Mouse (Mus musculus): ENCODE results near the gene Aunip. TPM values are rescaled to one million over a fixed set of nuclear protein-coding genes. Genes with fewer than 3 reads are reported as not detected.

Aunip gene
- total RNA-seq (2021): 3.4 and 4.4 TPM in 2 replicates
- long read RNA-seq, partial matches to known transcripts: 0 of 1 reads
- long read RNA-seq, other reads (novel, unspliced or antisense): 1 of 1 reads

- peak; percentile 96 for DNase-seq
Measured at GRCm38 (mm10) chr4:134510845-134511411, at the start of gene Aunip. TSS of gene Aunip (plus strand) at chr4:134510999.

- no peak for DNase-seq
Measured at GRCm38 (mm10) chr4:134461252-134461651, 49.5 kb upstream of the Aunip start.

GRCm38 (mm10) chr4:134465789-134466188, 45.0 kb upstream of the Aunip start:
- DNase-seq: no peak

- no peak for DNase-seq
Measured at GRCm38 (mm10) chr4:134466381-134467262, 44.2 kb upstream of the Aunip start.

- no peak for DNase-seq
Measured at GRCm38 (mm10) chr4:134467435-134468214, 43.2 kb upstream of the Aunip start.

- DNase-seq: peak; percentile 95
Measured at GRCm38 (mm10) chr4:134468215-134468575, 42.6 kb upstream of the Aunip start, which contains the start of gene Stmn1. TSS of gene Stmn1 (plus strand) at chr4:134468320.

- peak; percentile 98 for DNase-seq
Measured at GRCm38 (mm10) chr4:134468578-134469266, 42.1 kb upstream of the Aunip start.

GRCm38 (mm10) chr4:134469341-134469796, 41.4 kb upstream of the Aunip start:
- no peak for DNase-seq

GRCm38 (mm10) chr4:134469985-134470384, 40.8 kb upstream of the Aunip start:
- DNase-seq: no peak

GRCm38 (mm10) chr4:134471469-134471868, 39.3 kb upstream of the Aunip start:
- no peak for DNase-seq

- DNase-seq: no peak
Measured at GRCm38 (mm10) chr4:134473764-134474163, 37.0 kb upstream of the Aunip start.

- DNase-seq: no peak
Measured at GRCm38 (mm10) chr4:134474240-134474639, 36.6 kb upstream of the Aunip start.

- no peak for DNase-seq
Measured at GRCm38 (mm10) chr4:134476899-134477298, 33.9 kb upstream of the Aunip start.

GRCm38 (mm10) chr4:134478031-134478430, 32.8 kb upstream of the Aunip start:
- peak; percentile 95 for DNase-seq

- DNase-seq: no peak
Measured at GRCm38 (mm10) chr4:134479839-134480238, 31.0 kb upstream of the Aunip start.

GRCm38 (mm10) chr4:134480864-134481263, 29.9 kb upstream of the Aunip start:
- peak; percentile 81 for DNase-seq

- no peak for DNase-seq
Measured at GRCm38 (mm10) chr4:134481270-134481669, 29.5 kb upstream of the Aunip start.

GRCm38 (mm10) chr4:134482442-134482841, 28.4 kb upstream of the Aunip start:
- no peak for DNase-seq

- DNase-seq: no peak
Measured at GRCm38 (mm10) chr4:134483078-134483688, 27.6 kb upstream of the Aunip start.

GRCm38 (mm10) chr4:134483696-134484095, 27.1 kb upstream of the Aunip start:
- peak; percentile 46 for DNase-seq

- DNase-seq: no peak
Measured at GRCm38 (mm10) chr4:134484231-134484630, 26.6 kb upstream of the Aunip start.

All from adrenal gland, postnatal 25 days (tissue).